Mouse (Mus musculus) adrenal gland (tissue): ENCODE results near the gene Glis1.
"Not testable (repeated sequence)": the region's sequence is repeated elsewhere in the genome, so short reads cannot be mapped to it uniquely, and the experiment has no call there.

Source experiments
- intact Hi-C: fragments of 180-260 bp; cut with DNase I; formaldehyde crosslinking; loops from one replicate; pipeline ENCODE4 v1.15.1; 2025

Gene Glis1

DNA sequence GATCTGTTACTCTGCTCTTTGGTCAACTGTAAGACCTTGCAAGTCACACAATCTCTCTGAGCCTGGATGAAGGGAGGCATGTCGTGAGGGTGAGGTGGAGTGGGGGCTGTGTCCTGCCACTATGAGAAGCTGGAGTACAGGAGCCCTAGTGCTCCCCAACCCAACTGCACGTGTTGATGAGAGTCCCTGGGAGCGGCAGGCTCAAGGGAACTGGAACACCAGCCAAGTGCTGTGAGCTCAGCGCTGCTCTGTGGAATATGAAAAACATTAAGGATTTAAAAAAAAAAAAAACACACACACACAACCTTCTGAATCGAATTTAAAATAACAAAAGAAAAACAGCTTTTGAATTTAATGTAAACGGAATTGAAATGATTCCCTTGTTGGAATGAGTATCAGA lies 141.4 kb downstream of the Glis1 start:
- intact Hi-C loops: no loop called here

DNA sequence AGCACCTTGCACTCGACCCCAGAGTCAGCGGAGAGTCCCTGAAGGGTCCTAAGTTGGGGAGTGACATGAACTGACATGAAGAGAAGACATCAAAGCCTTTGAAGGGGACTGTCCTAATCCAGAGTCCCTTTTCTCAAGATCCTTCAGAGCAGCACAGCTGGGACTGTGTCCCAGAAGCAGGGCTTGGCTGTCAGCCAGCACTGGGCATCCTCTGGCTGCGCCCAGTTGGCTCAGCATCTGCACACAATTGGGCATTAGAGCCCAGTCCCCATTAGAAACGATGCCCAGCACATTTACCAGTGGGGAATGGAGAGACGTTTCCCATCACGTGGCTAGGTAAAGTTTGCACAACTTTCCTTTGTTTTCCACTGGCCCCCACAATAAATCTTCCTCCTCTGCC lies 142.4 kb downstream of the Glis1 start:
- intact Hi-C loops: no loop called here

DNA sequence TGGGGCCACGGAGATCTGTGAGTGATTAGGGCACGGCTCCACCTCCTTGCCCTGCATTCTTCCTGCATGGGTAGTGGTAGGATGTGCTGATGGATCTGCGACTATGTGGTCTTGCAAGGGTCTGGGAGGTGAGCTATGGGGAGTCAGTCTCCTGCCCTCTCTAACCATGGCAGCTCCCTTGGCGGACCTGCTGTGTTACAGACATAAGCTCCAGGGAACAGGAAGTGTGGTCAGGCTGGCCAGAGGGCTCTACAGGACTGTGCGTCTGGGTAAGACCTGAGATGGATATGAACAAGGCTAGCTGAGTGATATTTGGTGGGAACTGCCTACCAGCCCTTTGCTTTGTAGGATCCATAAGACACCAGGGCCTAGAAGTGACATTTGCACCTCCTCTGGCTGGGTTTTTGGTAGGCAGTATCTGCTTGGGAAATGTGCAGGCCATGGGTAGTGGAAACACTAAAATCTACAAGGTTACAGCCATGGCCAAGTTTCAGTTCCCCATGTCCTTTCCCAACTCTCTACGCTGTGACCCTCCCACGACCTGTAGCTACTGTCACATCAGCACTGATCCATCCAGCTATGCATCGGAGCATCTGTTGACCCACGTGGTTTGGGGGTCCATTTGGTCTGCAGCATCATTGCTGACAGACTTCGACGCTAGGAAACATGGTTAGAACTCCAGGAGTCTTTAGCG lies 142.9 kb downstream of the Glis1 start:
- intact Hi-C loops: no loop called here

DNA sequence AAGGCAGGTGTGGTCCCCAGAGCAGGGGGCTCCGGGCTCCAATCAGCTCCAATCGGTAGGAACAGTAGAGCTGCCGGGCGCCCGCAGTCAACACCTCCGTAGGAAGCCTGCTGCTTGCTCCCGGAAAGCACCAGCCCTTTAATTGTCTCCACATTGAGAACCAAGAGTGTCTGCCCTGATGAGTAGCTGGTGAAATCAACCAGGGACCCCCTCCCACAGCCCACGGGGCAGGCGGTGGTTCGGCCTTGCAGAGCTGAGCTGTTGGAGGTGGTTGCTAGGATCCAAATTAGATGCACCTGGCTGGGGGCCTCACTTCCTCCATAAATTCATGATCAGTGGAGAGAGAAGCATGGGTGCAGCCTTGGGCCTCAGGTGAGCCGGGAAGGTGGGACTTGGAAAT lies 146.5 kb downstream of the Glis1 start:
- intact Hi-C loops: no loop called here

DNA sequence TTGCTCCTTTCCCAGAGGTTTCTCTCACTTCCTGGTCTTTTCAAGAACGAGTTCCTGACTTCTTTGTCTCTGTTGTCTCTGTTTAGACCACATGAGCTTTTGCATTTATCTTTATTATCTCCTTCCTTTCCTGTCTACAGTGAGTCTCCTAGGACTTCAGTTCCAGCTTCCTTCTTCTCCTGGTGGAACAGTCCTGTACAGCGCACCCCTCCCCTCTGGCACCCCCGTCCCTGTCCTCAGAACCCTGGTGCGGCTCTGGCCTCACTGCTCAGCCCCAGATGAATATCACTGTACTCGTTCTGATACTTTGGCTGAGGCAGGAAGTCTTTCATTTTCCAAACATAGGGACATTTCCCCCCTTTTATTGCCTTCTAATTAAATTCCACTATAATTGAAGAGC lies 152.0 kb downstream of the Glis1 start:
- intact Hi-C loops: no loop called here

DNA sequence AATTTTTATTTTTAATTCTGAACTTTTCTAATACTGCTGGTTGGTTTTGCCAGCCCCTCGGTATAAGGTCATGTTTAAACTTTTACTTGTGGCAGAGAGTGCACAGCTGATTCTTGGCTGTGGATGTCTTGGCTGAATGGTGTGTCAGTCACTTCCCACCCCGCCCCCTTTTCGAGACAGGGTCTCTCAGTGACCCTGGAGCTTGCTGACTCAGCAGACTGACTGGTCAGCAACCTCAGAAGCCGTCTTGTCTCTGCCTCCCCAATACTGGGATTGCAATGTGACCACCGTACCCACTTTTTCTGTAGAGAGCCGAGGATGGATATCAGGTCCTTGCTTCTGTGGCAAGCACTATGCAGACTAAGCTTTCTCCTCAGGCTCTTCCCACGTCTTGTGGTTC lies 154.2 kb downstream of the Glis1 start:
- intact Hi-C loops: no loop called here

DNA sequence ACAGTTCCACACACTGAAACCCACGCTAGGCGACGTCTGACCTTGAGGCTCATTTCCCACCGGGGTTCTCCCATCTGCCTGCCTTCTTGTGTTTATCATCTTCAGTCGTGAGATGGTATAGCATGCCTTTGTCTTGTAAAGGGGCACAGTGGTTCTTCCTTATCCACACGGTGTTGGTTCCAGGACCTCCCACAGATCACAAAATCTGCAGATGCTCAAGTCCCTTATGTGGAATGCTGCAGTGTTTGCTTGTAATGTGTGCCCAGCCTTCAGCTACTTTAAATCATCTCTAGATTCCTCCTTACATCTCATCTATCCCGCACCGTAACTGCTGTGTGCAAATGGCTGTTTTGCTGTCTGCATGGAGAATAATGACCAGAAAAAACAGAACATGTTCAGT lies 154.7 kb downstream of the Glis1 start:
- intact Hi-C loops: no loop called here

DNA sequence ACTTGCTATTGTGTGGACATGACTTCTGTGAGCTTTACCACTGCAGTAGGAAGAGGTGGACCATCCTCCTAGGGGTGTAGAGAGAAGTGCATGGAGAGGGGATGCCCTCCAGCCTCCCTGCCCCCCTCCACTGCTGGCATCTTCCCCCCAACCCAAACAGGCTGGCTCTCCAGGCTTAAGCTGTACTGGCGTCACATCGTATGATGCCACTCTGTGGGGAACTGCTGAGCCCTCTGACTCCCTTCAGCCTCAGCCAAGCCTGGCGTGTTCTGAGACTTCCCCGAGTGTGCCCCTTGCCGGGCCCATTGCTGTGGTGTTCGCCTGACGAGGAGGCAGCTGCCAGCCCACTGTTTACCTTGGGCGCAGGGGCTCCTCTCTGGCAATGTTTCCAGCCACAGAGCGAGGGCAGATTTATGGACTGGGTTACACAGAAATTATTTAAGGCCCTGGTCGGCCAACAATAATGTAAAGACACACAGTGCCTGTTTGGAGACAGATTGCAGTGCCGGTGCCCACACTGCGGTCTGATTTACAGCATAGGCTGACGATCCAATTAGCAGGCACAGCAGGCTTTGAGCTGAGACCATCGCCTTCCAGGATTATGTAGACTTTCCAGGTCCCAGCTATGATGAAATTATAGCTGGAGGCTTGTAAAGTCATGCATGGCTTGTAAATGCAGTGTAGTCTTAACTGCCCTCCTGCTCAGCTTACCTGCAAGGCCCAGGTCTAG lies 156.6 kb downstream of the Glis1 start:
- intact Hi-C loops: no loop called here

DNA sequence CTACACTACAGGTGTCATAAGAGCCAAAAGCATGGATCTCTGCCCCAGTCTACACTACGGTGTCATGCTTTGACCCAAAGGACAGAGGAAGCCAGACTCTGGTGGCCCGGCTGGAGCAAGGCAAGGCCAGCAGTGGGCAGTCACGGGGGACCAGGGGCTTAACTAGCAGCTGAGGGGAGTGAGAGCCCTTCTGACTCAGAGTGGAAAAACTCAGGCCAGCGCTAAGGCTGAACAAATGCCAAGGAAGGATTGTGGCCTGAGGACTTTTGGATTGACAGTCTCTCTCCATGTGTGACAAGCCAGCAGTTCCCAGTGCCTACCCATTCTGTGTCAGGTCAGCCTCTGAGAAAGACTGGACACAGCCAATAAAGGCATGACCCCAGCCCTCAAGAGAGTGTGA lies 159.0 kb downstream of the Glis1 start:
- intact Hi-C loops: no loop called here

DNA sequence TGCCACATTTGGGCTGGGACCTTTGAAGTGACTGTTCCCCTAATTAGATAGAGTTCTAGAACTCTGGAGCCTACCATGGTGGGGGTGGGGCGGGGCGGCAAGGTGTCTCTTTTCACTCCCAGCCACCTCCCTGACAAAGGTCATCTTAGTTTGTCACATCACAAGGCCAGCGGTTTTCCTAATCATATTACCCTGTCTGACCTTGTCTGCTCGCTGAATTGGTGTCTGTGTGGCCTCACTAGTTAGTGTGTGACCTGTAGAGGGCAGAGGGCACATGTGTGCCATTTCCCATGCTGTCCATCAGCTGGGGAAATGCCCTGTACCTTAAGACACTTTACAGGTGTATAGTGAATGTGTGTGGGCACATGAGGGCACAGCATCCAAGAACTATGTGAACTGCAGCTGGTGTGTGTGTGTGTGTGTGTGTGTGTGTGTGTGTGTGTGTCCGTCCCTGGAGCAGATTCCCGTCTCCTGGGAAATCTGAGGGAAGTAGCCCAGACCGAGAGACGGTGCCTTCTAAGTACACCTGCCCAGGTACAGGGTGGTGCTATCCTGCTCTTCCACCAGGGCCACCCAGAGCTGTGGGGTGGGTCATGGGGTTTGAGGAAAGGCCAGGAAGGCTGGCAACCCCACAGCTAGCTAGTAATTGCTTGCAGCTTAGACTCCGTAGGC lies 163.0 kb downstream of the Glis1 start:
- intact Hi-C loops: no loop called here

DNA sequence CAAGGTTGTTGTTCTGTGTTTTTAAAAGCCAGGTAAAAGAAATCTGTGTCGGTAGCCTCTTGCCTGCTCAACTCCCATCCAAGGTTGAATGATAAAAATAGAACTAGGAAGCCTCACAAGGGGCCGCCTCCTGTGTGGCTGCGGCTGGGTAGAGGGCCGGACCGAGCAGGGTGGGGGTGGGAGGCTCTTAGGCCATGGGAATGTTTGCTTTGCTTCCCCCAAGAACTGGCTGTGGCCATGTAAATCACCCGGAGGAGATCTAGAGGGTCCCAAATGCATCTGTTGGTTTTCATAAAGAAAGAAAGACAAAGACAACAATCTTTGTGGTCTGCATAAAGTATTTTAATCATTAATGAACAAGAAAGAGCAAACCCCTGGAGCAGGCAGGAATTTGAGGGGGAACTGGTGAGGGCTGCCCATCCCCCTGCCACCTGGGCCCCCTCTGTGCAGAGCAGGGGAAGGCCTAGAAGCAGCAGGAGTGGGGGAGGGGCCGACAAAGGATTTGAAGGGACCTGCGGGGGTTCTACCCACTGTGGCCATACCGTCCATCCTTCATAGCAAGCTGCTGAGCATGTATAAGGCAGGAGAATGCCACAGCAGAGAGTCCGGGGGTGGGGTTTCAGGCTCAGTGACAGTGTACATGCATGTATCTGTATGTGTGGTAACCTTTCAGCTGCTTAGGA lies 163.6 kb downstream of the Glis1 start:
- intact Hi-C loops: no loop called here

DNA sequence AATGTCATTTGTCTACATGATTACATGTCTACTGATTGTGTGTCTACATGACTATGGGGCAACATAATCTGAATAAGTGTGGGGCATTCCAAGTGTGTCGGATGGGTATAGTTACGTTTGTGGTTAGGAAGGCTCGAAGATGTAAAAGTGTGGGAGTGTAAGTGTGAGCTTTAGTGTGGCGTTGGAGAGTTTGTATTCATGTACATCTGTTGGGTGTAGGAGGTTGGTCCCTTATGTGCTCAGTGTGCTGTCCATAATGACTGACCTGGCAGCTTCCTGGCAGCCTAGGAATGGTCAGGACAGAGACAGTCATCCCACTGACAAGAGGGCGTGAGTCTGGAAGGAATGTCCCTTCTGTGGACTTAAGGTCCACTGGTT lies 164.2 kb downstream of the Glis1 start:
- intact Hi-C loops: not testable (repeated sequence)

DNA sequence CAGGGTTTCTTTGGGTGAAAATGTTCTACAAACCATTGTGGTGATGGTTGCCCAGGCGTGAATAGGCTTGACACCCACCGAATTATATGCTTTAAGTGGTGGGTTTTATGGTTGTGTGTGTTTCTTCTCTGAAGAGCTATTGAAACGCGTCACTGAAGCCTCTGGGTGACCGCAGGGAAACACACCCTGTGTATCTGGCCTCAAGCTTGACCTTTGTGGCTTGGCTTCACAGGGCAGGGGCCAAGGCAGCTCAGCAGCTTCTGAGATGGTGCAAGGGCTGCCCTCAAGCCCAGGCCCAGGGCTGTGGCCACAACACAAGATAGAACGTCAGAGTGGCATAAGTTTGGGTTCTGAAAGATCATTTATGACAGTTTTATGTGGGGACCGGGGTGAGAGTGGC lies 167.9 kb downstream of the Glis1 start:
- intact Hi-C loops: loop anchor here (5.0 to 10.0 kb wide), 2 partner anchors 115 to 177 kb away; no protein-coding TSS in a partner anchor

DNA sequence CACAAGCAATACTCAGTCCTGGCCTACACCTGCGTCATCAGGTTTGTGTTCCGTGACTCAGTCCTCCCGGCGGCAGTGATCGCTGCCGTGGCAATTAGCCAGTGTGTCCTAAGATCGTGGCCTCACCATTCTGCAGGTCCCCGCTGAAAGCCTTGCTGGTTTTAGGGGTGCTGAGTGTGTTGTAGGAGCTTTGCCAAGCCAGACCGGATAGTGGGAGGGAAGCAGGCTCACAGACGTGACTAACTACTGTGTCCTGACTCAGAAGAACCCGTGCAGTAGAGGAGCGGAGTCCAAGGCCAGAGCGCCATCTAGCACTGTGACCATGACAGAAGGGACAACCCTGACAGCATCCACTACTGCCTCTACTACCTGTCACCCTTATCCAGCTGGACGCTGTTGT lies 168.4 kb downstream of the Glis1 start:
- intact Hi-C loops: loop anchor here (5.0 to 10.0 kb wide), 2 partner anchors 115 to 178 kb away; no protein-coding TSS in a partner anchor

DNA sequence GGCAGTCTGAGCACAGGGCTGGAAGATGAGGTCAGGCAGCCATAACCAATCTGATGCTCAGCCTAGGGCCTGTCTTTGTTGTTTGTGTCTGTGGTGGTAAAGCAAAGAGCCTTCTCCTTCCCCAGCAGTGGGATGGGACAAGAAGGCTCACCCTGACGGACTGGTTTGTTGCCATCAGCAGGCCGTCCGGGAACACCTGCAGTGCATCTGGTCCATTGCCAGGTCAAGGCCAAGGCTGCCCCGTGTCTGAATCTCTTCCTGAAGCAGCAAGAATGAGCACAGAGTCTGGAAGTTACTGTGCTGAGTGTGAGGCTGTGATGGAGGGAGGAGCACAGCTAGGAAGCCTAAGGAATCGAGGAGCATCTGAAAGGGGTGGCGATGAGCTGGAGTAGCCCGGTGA lies 168.8 kb downstream of the Glis1 start:
- intact Hi-C loops: loop anchor here (5.0 to 10.0 kb wide), 2 partner anchors 116 to 178 kb away; no protein-coding TSS in a partner anchor

DNA sequence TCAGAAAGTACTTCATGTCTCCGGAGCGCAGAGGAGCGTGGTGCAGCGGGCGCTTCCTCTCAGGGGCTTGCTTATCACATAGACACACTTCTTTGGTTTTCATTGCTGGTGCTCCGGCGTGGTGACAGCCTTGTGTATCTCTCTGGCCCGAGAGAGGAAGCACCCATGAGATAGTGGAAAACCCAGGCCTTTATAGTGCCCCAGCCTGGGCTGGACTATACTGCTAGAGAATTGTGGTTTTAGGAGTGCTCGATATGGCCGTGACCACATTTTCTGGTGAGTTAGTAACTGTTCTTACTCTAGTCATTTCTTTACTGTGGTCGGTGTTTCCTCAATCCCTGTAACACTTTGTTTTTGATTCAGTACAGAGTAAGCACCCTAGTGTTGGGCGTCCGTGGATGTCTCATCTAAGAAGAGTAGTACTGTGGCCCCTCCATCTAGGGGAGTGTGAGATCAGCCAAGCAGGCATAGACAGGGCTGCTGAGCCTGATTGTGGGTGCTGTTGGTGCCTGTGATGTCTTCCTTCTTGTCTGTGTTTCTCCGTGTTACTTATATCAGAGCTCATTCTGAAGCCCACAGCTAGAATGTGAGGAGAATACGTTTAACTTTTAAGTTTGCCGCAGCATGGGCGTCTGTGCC lies 171.7 kb downstream of the Glis1 start:
- intact Hi-C loops: loop anchor here (10.0 kb wide), 1 partner anchor 181 kb away; no protein-coding TSS in a partner anchor

DNA sequence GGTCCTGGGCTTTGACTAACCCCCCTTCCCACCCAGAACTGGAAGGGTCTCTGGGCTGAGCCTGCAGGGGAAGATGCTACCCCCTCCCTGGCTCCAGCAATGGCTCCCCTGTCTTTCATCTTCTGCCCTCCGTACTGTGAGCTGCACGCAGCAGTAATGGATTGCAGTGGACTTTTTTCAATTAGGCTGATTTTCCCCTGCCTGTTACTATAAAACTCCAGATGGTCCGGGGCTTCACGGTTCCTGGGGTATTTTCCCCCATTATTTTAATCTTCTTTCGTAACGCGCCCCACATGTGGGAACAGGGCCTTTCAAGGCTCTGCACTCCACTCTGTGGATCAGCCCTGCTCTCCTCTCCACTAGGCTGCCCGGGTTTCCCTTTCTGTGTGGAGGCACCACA lies 175.4 kb downstream of the Glis1 start:
- intact Hi-C loops: loop anchor here (10.0 kb wide), 1 partner anchor 185 kb away; no protein-coding TSS in a partner anchor

DNA sequence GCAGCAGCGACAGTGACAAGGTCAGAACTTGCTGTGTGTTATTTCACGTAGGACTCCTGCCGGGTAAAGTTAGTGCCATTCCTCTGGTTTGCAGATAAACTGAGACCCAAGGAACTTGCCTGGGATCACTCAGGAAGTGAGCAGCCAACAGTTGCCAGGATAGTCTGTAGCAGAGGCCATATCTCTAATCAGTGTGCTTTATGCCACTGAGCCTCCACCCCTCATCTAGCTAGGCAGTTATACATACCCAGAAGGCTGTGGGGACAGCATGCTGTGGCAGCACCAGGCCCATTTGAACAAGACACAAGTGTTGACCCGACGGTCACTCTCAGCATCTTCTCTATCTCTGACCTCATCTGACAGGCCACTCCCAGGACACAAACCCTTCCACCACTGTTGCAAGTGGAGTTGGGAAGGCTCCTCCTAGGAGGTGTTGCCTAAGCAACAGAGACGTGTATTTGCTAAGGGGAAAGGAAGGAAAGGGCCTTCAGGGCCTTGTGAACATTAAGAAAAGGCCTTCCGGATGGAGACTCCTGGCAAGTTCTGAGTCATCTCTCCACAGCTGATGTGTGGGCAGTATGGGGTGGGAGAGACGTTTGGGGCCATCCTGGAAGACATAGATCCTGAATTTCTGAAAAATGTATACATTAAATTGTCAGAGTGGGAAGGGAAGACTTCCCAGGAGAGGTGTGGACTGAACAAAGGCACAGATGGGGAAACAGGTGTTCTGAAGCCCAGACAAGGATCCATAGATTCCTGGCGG lies 177.7 kb downstream of the Glis1 start:
- intact Hi-C loops: no loop called here

DNA sequence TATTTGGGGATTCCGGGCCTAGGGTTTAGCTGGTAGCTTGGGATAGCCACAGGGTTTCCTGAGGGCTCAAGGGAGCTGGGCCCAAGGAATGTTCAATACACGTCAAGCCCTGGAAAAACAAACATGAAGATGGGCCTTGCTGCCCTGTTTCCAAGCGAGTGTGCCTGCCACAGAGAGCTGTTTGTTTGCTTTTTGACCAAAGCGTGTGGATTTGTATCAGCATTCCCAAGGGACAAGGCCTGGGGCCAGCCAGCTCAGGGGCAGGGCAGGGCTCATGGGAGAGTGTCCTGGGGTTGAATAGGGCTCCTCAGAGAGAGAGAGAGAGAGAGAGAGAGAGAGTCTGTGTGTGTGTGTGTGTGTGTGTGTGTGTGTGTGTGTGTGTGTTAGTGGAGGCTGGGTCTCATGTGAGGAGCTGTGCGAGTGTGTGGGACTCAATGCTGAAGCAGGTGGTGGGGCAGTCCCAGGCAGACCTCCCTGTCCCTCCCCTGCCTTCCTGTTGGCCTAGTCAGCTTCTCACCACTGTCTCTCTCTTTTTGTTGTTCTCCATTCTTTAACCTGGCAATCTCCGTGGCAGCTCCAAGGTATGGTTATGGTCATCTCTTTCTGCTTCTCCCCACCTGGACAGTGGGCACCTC lies 183.3 kb downstream of the Glis1 start:
- intact Hi-C loops: no loop called here

DNA sequence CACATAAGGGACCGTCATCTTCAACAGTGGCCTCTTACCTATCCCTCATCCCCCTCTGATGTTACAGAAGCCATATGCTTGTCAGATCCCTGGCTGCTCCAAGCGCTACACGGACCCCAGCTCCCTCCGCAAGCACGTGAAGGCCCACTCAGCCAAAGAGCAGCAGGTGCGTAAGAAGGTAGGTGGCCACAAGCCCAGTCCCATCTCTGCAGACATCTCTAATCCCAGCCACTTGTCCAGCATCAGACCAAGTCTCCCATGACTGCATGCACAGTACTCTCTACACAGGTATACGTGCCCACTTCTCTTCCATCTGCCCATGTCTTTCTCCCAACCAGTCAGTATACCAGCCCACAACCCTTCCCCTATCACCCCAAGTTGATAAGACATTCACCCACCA lies 185.1 kb downstream of the Glis1 start:
- intact Hi-C loops: no loop called here
